Mouse (Mus musculus) mesoderm, embryonic 11.5 days (tissue): ENCODE measurements around the gene Sectm1b.
A peak's percentile ranks its signal among the peaks of the same experiment; 100 is the strongest.
"Not testable (repeated sequence)": the region's sequence is repeated elsewhere in the genome, so short reads cannot be mapped to it uniquely, and the experiment has no call there.

ENCODE experiments used
- DNase-seq: peaks from one replicate; pipeline ENCODE4 v3.0.0-alpha.2; 2012; ENCODE audit warnings: low read depth, low spot score

The Sectm1b gene

DNA sequence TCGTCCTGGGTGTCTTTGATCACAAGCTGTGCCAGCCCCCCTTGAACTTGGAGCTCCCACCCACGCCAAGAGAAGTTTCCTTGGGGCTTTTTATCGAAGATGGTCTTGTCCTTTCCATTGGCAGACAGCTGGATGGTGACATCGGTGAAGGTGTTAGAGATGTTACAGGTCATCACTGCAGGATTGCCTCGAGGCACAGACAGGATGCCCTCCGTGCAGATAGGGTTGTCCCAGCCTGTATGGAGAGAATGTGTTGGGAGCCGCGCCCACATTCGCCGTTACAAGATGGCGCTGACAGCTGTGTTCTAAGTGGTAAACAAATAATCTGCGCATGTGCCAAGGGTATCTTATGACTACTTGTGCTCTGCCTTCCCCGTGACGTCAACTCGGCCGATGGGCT is 6.3 kb upstream of the Sectm1b start:
- DNase-seq: not testable (repeated sequence)

DNA sequence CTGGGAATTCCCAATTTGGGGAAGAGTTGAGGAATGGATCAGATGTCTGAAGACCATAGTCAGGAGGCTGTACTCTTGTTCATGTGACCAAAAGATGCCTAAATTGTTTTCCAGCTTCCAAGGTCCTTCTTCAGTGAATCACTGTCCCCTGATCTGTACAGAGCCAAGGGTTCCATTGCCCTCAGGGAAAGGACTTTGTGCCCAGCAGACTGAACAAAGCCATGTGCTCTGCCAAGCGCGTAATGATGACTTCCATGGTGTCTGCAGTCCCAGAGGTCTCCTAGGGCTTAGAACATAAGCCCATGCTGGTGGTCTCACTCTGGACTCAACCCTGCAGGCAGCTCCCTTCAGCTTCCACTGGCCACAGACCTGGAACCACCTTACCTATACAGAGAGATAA is 4.5 kb upstream of the Sectm1b start:
- no peak for DNase-seq

DNA sequence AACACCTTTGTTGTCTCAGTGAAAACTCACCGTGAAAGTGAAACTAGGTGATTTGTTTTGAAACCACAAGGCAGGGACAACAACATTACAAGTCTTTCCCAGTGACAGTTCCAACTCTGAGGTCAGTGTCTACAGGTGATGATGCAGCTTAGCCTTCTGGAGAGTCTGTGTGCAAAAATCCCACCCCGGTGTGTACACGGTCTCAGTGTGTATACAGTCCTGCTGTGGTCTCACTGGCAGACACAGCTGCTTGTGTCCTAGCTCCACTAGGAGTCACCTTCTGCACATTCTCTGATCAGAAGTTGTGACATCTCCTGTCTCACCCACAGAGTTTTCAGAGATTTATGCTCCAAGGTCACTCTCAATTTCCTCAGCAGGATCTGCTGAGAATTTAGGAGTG is 828 bp upstream of the Sectm1b start:
- DNase-seq: no peak

DNA sequence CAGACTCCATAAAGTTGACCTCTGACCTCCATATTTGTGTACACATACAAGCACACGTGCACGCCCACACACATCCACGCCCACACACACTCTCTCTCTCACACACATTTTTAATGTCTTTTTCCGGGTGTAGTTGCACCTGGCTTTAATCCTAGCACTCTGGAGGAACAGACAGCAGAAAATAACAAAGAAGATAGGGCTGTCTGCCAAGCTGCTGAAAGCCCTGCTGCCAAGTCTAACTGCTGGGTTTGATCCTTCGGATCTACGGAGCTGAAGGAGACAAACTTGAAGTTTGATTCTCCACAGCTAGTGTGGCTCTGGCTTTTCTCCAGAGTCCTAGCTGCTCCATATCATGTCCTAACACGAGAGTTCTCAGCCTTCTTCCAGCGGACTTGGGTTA is 1.8 kb downstream of the Sectm1b start:
- no peak for DNase-seq

DNA sequence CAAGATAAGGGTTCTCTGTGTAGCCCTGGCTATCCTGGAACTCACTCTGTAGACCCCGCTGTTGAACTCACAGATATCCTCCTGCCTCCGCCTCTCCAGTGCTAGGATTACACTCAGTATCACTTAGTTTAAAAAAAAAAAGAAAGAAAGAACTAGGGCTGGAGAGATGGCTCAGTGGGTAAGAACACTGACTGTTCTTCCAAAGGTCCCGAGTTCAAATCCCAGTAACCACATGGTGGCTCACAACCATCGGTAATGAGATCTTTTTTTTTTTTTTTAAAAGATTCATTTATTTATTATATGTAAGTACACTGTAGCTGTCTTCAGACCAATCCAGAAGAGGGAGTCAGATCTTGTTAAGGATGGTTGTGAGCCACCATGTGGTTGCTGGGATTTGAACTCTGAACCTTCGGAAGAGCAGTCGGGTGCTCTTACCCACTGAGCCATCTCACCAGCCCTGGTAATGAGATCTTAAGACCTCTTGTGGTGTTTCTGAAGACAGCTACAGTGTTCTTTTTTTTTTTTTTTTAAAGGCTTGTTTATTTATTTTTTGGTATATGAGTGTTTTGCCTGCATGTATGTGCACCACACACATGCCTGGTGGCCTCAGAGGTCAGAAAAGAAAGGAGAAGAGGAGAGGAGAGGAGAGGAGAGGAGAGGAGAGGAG is 2.8 kb downstream of the Sectm1b start:
- not testable (repeated sequence) for DNase-seq

DNA sequence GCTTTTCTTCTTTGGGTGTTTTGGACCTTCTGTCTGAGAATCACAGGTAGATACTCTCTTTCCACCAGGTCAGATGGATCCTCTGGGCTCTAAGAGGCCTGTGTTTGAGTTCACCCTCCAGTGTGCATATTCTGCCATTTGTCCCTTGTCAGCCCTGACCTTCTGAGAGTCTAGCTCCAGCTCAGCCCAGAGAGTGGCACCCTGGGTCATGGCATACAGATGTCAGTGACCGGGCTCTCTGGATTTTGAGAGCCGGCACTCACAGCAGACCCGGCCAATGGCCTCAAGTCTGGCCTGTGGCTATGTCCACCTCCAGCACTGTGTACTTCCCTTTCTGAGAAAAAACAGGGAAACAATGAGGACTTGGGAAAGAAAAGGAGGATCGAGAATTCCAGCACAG is 3.9 kb downstream of the Sectm1b start:
- DNase-seq: no peak

DNA sequence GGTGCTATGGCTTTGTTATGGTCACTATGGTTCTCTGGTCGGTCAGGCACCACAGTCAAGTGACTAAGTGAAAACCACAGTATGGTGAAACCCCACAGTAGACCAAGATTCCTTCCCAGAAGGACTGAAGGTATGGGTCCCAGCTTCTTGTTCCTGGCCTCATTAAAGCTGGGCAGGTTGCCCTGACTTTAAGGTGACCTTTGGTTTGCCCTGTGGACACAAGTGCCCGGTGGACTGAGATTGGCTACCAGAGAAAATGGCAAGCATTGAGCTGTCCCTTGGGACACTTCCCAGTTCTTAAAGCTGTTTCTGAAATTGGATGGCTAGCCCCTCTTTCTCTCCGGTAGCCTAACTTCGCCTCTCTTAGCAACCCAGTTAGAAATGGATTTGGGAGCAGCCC is 4.4 kb downstream of the Sectm1b start:
- no peak for DNase-seq

DNA sequence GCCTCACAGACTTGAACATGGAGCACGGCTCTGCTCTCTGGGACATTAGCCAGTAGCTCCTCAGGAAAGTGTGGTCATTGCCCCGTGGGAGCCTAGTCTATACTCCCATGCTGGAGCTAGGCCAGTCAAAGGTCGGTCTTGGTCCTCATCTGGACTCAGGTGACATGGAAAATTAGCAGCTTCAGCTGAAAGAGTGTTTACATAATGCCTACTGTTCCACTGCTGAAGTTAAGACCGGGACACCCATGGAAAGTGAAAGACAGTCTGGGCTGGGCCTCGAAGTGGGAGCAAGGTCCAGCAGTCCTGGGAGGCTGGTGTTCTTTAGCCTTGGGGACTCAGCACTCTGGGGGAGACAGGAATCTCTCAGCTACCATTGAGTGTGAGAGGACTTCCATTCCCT is 5.2 kb downstream of the Sectm1b start:
- DNase-seq: no peak

DNA sequence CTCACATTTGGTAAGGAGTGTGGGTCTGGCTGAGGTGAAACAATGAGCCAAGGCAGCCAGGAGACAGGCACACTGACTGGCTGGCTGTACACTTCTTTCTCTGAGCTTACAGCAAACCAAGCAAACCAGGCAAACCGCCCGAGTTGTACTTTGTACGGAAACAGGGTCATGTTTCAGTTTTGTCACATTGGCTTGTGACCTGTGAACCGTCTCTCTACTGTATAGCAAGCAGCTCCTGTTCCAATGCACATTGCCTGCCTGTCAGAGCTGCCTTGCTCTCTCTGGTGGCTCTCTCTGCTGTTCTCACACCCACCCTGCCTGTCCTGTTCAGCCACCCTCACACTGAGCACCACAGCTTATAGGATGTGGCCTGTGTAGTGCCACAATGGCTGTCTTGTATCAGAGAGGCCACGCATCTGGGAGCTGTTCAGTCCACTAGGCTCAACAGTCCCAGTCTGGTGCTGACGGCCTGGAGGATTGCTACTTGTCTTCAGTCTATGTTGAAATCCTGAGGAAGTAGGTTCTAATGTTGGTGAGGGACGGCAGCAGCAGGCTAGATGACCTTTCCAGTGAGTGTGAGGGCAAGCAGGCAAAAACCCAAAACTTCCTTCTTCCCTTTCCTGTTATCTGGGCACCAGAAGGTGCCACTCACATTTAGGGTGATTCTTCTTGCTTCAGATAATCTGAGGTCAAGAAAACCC is 6.7 kb downstream of the Sectm1b start:
- no peak for DNase-seq

DNA sequence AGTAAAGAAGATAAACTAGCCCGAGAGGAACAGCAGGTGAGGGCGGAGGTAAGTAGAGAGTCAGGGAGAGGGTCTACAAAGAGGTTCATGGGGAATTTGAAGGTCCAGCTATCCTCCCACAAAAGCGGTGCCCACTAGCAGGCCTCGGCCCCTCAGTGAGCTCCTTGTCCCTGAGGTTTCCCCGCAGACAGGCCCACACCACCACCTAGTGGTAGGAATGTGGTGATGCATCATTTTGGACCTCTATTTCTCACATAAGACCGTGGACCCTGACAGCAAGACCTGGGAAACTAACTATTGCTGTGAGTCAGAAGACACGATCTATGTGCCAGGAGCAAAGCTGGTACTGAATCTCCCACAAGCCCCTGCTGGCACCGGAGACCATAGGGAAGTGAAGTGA is 9.8 kb downstream of the Sectm1b start:
- peak; percentile 94 for DNase-seq

DNA sequence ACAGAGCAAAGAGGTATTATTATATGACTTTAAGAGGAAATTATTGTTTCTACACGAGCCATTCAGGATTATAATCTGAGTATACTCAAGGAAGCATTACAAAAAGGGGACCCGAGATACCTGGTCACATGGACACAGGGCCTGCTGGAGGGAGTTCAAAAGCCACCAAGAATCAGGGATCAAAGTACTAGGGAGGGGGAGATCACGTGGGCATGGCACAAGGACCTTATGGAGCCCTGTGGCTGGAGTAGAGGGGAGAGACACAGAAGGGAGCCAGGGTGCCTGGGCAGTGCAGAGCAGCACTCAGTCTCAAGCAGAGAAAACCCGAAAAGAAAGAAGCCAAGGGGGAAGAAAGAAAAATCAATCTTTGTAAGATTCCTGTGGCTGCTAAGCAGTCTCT is 11.0 kb downstream of the Sectm1b start:
- no peak for DNase-seq

DNA sequence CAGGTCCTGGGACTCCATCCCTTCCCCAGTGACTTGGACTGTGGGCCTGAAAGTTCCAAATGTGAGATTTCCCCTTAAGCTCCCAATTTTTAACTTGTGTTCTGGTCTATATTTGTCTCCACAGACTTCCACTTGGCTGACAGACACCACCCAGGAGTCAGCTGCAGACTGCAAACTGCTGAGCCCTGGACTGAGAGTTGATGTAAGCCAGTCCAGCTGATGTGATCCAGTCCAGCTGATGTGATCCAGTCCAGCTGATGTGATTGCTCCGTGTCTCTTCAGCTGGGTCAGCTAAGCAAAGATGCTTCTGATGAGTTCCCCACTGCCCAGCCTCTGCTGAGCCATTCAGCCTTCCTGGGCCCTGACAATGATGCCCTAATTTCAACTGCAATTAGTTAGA is 11.6 kb downstream of the Sectm1b start:
- DNase-seq: no peak

DNA sequence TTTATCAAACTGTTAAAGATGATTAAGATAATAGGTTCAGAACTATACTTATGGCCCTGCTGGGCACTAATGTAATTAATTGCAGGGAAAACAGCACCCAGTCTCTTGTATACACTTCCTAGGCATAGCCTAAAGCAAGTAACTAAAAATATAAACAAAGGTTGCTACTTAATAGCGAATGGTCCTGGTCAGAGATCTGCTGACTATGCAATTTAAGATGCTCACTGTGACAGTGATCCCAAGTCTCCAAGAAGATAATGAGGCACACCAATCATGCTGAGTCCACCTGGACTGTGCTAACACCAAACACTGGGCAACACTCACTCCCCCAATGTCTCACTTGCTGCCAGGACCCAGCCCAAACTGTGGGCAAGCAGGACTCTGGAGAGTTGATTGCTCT is 13.5 kb downstream of the Sectm1b start:
- DNase-seq: no peak

DNA sequence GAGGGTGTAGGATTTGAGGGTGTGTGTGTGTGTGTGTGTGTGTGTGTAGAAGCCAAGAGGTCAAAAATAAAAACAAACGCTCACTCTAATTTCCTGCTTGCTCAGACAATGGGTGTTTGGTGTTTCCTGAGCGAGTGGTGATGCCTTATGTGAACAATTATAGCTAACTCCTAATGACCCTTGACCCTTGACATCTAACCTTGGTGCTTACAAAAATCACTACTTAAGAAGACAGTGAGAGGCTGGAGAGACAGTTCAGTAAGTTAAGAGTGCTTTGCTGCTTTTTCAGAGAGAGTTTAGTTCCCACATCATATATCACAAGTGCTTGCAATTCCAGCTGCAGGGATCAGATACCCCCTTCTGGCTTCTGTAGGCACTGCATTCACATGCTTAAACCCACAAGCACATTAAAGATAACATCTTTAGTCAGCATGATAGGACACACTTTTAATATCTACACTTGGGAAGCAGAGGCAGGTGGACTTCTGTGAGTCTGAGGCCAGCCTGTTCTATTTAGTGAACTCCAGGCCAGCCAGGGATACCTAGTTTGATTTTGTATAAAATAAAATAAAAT is 15.5 kb downstream of the Sectm1b start:
- peak; percentile 42 for DNase-seq

DNA sequence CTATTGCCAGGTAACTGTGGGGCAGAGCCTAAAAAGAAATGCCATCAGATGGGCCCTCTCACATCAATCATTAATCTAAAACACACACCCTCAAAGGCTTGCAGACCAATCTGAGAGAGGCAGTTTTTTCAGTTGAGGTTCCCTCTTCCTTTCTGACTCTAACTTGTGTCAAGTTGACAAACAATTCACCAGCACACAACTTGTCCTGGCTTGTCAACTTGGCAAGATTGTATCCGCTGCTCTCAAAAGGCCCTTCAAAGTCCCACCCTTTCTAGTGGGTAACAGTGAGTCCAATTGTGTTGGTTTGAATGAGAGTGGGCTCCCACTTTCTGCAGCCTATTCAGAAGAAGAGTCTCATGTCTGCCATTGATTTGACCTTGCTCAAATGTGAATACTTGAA is 18.1 kb downstream of the Sectm1b start:
- no peak for DNase-seq

DNA sequence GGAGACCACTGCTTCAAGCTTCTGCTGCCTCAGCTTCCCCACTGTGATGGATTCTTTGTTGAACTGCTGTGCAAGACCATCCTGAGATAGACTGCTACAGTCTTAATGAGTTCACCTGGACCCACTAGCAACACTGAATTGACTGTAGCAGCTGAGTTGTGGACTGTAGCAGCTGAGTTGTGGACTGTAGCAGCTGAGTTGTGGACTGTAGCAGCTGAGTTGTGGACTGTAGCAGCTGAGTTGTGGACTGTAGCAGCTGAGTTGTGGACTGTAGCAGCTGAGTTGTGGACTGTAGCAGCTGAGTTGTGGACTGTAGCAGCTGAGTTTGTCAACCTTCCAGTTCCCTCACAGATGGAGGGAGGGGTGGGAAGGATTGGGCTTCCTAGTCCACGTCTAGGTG is 20.3 kb downstream of the Sectm1b start:
- DNase-seq: not testable (repeated sequence)

DNA sequence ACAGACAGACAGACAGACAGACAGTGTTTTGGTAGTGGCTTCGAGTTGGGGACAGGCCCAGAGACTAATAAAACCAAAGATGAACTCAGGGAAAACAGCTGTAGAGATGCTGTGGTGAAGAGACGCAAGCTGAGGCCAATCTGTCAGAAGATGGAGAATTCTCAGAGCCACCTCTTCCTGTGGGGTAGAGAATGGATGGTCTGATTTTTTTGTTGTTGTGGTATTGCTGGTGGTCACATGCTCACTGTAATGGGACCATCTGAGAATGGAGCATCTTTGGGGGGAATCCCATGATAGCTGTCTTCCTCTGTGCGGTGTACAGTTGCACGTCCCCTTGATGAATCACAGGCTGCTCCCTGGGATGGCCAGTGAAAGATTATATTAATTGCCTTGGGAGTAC is 20.9 kb downstream of the Sectm1b start:
- no peak for DNase-seq

DNA sequence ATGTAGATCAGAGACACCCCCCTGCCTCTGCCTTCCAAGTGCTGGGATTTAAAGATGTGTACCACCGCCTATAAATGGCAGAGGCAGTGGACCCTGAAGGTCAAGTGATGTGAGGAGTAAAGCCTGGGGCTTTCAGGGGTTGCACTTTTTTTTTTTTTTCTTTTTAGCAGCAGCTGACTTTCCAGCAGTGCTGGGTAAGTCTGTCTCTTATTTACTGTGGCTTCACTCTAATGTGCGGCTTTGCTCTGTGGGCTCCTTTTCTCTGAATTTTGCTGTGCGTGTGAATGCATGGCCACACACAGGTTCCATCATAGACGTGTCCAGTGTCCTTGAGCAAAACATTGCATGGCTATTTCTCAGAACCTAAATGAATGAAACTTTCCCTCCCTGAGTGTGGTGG is 21.7 kb downstream of the Sectm1b start:
- DNase-seq: no peak

DNA sequence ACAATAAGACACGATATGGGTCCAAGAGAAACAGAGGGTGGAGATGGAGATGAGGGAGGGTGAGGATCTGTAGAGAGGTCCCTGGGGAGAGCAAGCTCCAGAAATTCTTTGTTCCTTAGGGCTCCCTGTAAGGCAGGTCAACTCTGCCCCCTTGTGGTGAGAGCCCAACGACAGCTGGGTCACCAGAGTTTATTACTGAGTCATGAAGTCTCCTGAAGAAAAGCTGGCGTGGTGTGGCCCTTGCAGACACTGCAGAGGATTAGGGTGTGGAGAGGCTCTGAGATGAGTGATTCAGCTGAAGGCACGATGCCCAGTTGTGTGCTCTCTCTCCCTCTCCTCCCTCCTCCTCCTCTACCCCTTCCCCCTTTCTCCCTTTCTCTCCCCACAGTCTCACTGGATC is 22.2 kb downstream of the Sectm1b start:
- DNase-seq: peak; percentile 87

DNA sequence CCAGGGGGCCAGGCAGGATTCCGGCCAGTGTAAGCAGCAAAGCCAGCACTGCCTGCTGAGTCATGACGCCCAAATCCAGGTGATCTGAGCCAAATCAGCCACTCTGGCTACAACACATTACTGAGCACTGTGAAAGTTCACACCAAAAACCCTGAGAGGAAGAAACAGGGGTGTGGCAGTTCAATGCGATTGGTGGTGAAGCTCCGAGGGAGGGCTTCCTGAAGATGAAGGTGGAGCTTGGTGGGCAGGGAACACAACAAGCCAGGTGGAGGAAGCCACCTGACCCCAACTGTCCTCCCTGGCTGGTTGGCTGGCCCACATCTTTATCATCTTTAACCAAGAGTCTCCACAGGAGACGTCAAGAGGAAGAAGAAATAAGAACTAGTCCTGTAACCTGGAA is 24.1 kb downstream of the Sectm1b start, which contains the start of gene Cd7:
TSS of gene Cd7 (minus strand) at position 117 of the 400 bp plus-strand sequence.
- no peak for DNase-seq

DNA sequence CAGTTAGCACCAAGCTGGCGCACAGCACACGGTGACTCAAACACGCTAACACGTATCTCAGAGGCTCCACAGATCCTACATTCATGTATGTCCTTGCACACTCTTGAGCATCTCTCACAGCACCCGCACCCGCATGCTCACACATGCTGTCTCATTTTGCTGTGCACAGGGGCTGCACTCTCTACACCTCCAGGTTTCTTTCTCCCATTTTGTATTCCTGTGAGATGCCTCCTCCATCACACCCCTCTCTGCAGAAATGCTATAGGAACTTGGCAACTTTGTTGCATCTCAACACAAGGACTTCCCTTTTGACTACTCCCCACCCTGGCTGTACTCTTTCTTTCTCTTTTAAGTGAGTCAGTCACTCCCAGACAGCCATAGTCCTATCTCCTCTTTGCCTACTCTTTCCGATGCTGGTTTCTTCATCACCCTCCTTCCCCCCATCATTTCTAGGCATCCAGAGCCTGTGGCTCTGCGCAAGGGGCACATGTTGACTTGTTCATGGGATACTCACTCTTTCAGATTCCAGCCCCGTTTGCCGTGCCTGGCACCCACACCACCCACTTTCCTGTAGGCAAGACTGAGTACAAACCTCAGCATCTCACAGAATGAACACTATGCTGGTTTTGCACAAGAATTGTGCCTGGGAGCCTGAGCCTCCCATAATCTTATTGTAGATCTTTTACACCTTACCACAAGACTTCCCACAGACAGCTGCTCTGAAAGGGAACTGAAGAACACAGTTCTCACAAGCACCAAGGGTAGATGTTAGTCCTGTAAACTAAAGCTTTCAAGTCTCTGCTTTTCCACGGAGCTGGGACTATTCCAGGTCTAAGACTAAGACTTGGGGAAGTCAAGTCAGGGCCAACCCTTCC is 24.8 kb downstream of the Sectm1b start:
- DNase-seq: no peak

DNA sequence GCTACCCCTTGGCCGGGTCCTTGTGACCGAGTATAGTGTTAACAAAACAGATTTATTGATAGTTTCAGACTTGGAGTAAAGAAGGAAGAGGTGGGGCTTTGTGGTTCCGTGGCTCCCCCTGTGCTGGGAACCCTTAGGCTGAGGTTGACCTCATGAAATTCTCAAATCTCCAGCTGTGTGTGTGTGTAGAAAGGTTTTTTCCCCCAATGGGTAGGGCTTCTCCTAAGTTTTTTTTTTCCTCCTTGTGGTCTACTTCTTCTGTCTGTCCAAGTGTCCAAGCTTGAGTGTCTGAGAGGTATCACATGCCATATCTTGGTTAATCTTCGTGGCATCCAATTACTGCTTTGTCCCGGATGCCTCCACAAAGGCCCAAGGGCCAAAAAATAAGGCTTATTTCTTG is 30.3 kb downstream of the Sectm1b start:
- DNase-seq: no peak
